Comparison of ENCODE assay signal across 20 mouse cellular contexts in genomic region chr3:101460618-101461017, GRCm38 (mm10).
A peak's percentile ranks its signal among the peaks of the same experiment; 100 is the strongest.
DNase-seq lines count a peak whose midpoint lies in the region; ATAC-seq lines count a peak whose summit lies in the region.
"Had no signal": no experiment of that assay in that cellular context is flagged by ENCODE, and none has a peak within 500 bp of the region (broad histone marks: within the 10 kb centered on the region; RNA-seq: fewer than 3 reads in every experiment).

No protein-coding gene starts in this region.

- no peaks in the 10 kb centered on the region for H3K27me3 ChIP-seq in hindbrain, embryonic 10.5 days (ENCODE audit: insufficient read depth, poor library complexity, severe bottlenecking)
- no peaks in the 10 kb centered on the region for H3K27me3 ChIP-seq in hindbrain, embryonic 16.5 days (replicated peaks; ENCODE audit: control insufficient read depth, insufficient read depth, low read length)
- H3K27me3 ChIP-seq in embryonic facial prominence, embryonic 12.5 days: no peaks in the 10 kb centered on the region
- no peaks in the 10 kb centered on the region for H3K27me3 ChIP-seq in midbrain, embryonic 10.5 days (ENCODE audit: low read depth, poor library complexity, severe bottlenecking)
- H3K27me3 ChIP-seq in neural tube, embryonic 15.5 days (replicated peaks): no peaks in the 10 kb centered on the region
- H3K27me3 ChIP-seq: Patski had no signal

- 76% methylated on average over 7 of the region's 7 CpGs for WGBS in hindbrain, embryonic 10.5 days
- WGBS in hindbrain, embryonic 16.5 days: 70% methylated on average over 7 of the region's 7 CpGs
- 44% methylated on average over 7 of the region's 7 CpGs for WGBS in embryonic facial prominence, embryonic 12.5 days
- WGBS in midbrain, embryonic 10.5 days: 77% methylated on average over 7 of the region's 7 CpGs
- 83% methylated on average over 7 of the region's 7 CpGs for WGBS in neural tube, embryonic 15.5 days

- no peak for ATAC-seq in hindbrain, embryonic 16.5 days
- ATAC-seq in embryonic facial prominence, embryonic 12.5 days (ENCODE audit: insufficient number of reproducible peaks, insufficient read depth, low FRiP score, low TSS enrichment): no peak
- no peak for ATAC-seq in neural tube, embryonic 15.5 days (ENCODE audit: low FRiP score)
- ATAC-seq: activated CD4-positive, CD25-positive, alpha-beta regulatory T cell, adult 4 months; intestine, postnatal 0 days; Patski had no signal

- H3K9ac ChIP-seq in hindbrain, embryonic 16.5 days (ENCODE audit: low read depth, low read length): no peak overlapping the region
- H3K9ac ChIP-seq in embryonic facial prominence, embryonic 12.5 days: no peak overlapping the region
- 0 out of 2 replicates have a peak overlapping the region, but pooled peaks have one; percentile 10 for H3K9ac ChIP-seq in neural tube, embryonic 15.5 days (replicated peaks)

- DNase-seq in hindbrain, embryonic 10.5 days (ENCODE audit: low spot score): no peak
- DNase-seq in midbrain, embryonic 10.5 days (ENCODE audit: low spot score): no peak
- no peak for DNase-seq in thymus, postnatal 14 days
- DNase-seq in Muller cell, postnatal 12 days (ENCODE audit: inconsistent ontology term): no peak
- DNase-seq: adrenal gland, postnatal 25 days; cerebellum, adult 8-10 months; embryo, embryonic 11 days; heart, adult 11 months; heart, postnatal 4 days; kidney, postnatal 25 days; lung, postnatal 10 days; spleen, adult 18-20 months; thymus, postnatal 25 days had no signal

- peaks cover 31% of the 10 kb centered on the region for H3K36me3 ChIP-seq in hindbrain, embryonic 10.5 days
- H3K36me3 ChIP-seq in hindbrain, embryonic 16.5 days (ENCODE audit: control insufficient read depth, insufficient read depth, low read length): peaks cover 21% of the 10 kb centered on the region
- H3K36me3 ChIP-seq in embryonic facial prominence, embryonic 12.5 days: peaks cover 45% of the 10 kb centered on the region
- H3K36me3 ChIP-seq in midbrain, embryonic 10.5 days: peaks cover 42% of the 10 kb centered on the region
- peaks cover 43% of the 10 kb centered on the region for H3K36me3 ChIP-seq in neural tube, embryonic 15.5 days

- H3K4me1 ChIP-seq in hindbrain, embryonic 10.5 days (replicated peaks): peaks cover 32% of the 10 kb centered on the region
- H3K4me1 ChIP-seq in hindbrain, embryonic 16.5 days (ENCODE audit: control insufficient read depth, insufficient read depth, low read depth, low read length): peaks cover 10% of the 10 kb centered on the region
- peaks cover 13% of the 10 kb centered on the region for H3K4me1 ChIP-seq in embryonic facial prominence, embryonic 12.5 days
- H3K4me1 ChIP-seq in midbrain, embryonic 10.5 days: peaks cover 37% of the 10 kb centered on the region
- H3K4me1 ChIP-seq in neural tube, embryonic 15.5 days: peaks cover 22% of the 10 kb centered on the region

- H3K9me3 ChIP-seq in hindbrain, embryonic 10.5 days: peaks cover 8% of the 10 kb centered on the region
- H3K9me3 ChIP-seq in hindbrain, embryonic 16.5 days (ENCODE audit: control insufficient read depth, low read length): peaks cover 4% of the 10 kb centered on the region
- H3K9me3 ChIP-seq in embryonic facial prominence, embryonic 12.5 days: 0 out of 2 replicates have a peak, but pooled peaks cover 7% of the 10 kb centered on the region
- H3K9me3 ChIP-seq in midbrain, embryonic 10.5 days (replicated peaks): peaks cover 16% of the 10 kb centered on the region
- no peaks in the 10 kb centered on the region; the same call in 1 of the 2 replicates for H3K9me3 ChIP-seq in neural tube, embryonic 15.5 days (replicated peaks)

- no peak overlapping the region for H3K4me2 ChIP-seq in hindbrain, embryonic 16.5 days (ENCODE audit: low read length)
- H3K4me2 ChIP-seq in embryonic facial prominence, embryonic 12.5 days (replicated peaks): no peak overlapping the region
- H3K4me2 ChIP-seq in neural tube, embryonic 15.5 days: no peak overlapping the region

- peak overlapping the region; percentile 84 for H3K27ac ChIP-seq in hindbrain, embryonic 10.5 days
- H3K27ac ChIP-seq in hindbrain, embryonic 16.5 days (ENCODE audit: low read depth, low read length): no peak overlapping the region
- H3K27ac ChIP-seq in embryonic facial prominence, embryonic 12.5 days: peak overlapping the region; percentile 75; the same call in 1 of the 2 replicates
- peak overlapping the region; percentile 80 for H3K27ac ChIP-seq in midbrain, embryonic 10.5 days (replicated peaks)
- no peak overlapping the region for H3K27ac ChIP-seq in neural tube, embryonic 15.5 days (replicated peaks)

- H3K4me3 ChIP-seq in hindbrain, embryonic 10.5 days: no peak overlapping the region
- no peak overlapping the region for H3K4me3 ChIP-seq in hindbrain, embryonic 16.5 days (ENCODE audit: low read length)
- no peak overlapping the region for H3K4me3 ChIP-seq in embryonic facial prominence, embryonic 12.5 days
- no peak overlapping the region for H3K4me3 ChIP-seq in midbrain, embryonic 10.5 days
- H3K4me3 ChIP-seq in neural tube, embryonic 15.5 days (replicated peaks): no peak overlapping the region
- H3K4me3 ChIP-seq: megakaryocyte, embryonic 14.5 days had no signal

Comparison
In these comparisons a context has a peak if more than half of its experiments do, and no peak if none do; other contexts are left out.
1. H3K27ac ChIP-seq: peak in hindbrain, embryonic 10.5 days (single experiment), embryonic facial prominence, embryonic 12.5 days (single experiment) and midbrain, embryonic 10.5 days (single experiment); none in hindbrain, embryonic 16.5 days (single experiment) and neural tube, embryonic 15.5 days (single experiment).